Mouse (Mus musculus) intestine, postnatal 0 days (tissue): ENCODE data around the gene Mat1a. TPM values are rescaled to one million over a fixed set of nuclear protein-coding genes. Genes with fewer than 3 reads are reported as not detected.

Source experiments
- ATAC-seq: fragments of 200-750 bp; cut with Nextera tagmentation; 2 replicates; pipeline ENCODE4 v1.8.0; 2017; ENCODE audit warnings: mild to moderate bottlenecking, moderate TSS enrichment, moderate library complexity
- H3K27ac ChIP-seq: fragments of 300-500 bp; sonication (generic); 2 replicates; pipeline ENCODE4 v1.5.1; 2014; ENCODE audit warnings: mild to moderate bottlenecking, low read depth, low read length, moderate library complexity
- H3K27me3 ChIP-seq: fragments of 300-500 bp; sonication (generic); replicated peaks from 2 replicates; pipeline ENCODE4 v1.6.1; 2014; ENCODE audit warnings: low read length, mixed read lengths; ENCODE audit not compliant: control insufficient read depth, insufficient read depth
- H3K36me3 ChIP-seq: fragments of 300-500 bp; sonication (generic); 2 replicates; pipeline ENCODE4 v1.6.1; 2014; ENCODE audit warnings: mild to moderate bottlenecking, moderate library complexity; ENCODE audit not compliant: control insufficient read depth, insufficient read depth
- H3K4me1 ChIP-seq: fragments of 300-500 bp; sonication (generic); replicated peaks from 2 replicates; pipeline ENCODE4 v1.6.1; 2014; ENCODE audit warnings: antibody characterized with exemption, low read length, mixed read lengths; ENCODE audit not compliant: control insufficient read depth, insufficient read depth
- H3K4me2 ChIP-seq: fragments of 300-500 bp; sonication (generic); replicated peaks from 2 replicates; pipeline ENCODE4 v1.6.1; 2014; ENCODE audit warnings: low read depth, mild to moderate bottlenecking, moderate library complexity
- H3K4me3 ChIP-seq: fragments of 300-500 bp; sonication (generic); 2 replicates; pipeline ENCODE4 v1.5.1; 2014; ENCODE audit warnings: low read depth, low read length
- H3K9ac ChIP-seq: fragments of 300-500 bp; sonication (generic); 2 replicates; pipeline ENCODE4 v1.6.1; 2014; ENCODE audit warnings: mild to moderate bottlenecking, low read depth, low read length
- H3K9me3 ChIP-seq: fragments of 300-500 bp; sonication (generic); 2 replicates; pipeline ENCODE4 v1.6.1; 2016; ENCODE audit warnings: mixed run types; ENCODE audit not compliant: control insufficient read depth
- CTCF ChIP-seq: sonication (generic); IDR thresholded peaks from 2 replicates; pipeline ENCODE4 v1.5.1; 2016; ENCODE audit warnings: low read depth, mild to moderate bottlenecking, control low read depth, antibody characterized with exemption, moderate library complexity
- WGBS: fragments of 180-500 bp; shearing (Covaris S2); extraction: QIAGEN DNeasy Blood & Tissue Kit; methylation state at CpG from one replicate; pipeline ENCODE4 v1.1.7; 2014; 5-methylcytosine and 5-hydroxymethylcytosine counted together
- polyA plus RNA-seq: library from polyadenylated mRNA; unstranded; fragments of >200 nt; fragmentation: Nextera tagmentation; extraction: Ambion mirVana; gene quantifications from 2 replicates; pipeline ENCODE4 v1.2.1, GENCODE M21; 2015

Gene Mat1a
- polyA plus RNA-seq, 1 experiment from 2014 or later: 0.08 TPM

DNA sequence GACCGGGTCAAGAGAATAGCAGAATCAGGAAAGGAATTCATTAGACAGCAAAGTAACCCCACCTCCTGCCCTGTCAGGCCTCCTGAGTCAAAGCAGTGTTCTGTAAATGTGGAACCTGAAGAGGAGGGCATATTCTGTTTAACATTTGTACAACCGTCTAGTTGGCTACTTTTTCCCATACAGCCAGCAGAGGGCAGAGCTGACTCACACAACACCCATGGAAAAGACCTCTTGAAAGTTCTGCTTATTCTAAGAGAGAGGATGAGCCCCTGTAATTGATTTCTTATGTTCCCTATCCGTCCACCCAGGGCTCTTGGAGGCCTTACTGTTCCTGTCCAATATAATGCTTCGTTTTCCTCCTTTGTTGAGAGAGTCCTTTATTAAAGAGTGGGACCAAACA lies 23.2 kb downstream of the Mat1a start:
- no peaks in the 10 kb centered on the region for H3K9me3 ChIP-seq
- ATAC-seq: no peak
- WGBS: 20% methylated on average over 4 of the region's 4 CpGs
- no peaks in the 10 kb centered on the region for H3K36me3 ChIP-seq
- no peak overlapping the region for H3K4me2 ChIP-seq
- H3K27ac ChIP-seq: no peak overlapping the region
- no peaks in the 10 kb centered on the region for H3K4me1 ChIP-seq
- no peak overlapping the region for H3K4me3 ChIP-seq
- no peaks in the 10 kb centered on the region for H3K27me3 ChIP-seq
- H3K9ac ChIP-seq: no peak overlapping the region
- TF ChIP-seq CTCF: peak; percentile 67

DNA sequence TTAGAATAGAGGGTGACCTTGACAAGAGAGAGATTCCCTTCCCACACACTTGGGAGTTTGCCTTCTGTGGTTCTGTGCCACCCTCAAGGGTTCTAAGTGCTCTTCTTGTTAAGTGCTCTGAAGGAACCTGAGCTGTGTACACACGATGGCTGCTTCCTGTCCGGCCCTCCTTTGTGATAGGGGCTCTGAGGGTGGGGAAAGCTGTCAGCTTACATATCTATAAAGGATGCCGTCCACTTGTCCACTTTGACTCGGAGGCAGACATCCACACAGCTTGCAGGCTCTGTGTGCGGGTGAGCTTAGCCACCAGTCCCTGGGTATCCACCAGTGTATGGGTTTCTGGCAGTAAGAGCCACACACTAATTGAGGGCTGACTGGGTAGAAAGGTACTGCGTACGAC lies 26.7 kb downstream of the Mat1a start, which contains the start of gene Sftpa1:
Sftpa1 (plus strand) TSS at position 243 of the 400 bp plus-strand sequence.
- H3K36me3 ChIP-seq: no peaks in the 10 kb centered on the region
- no peak within 1 kb of the TSS for H3K9ac ChIP-seq
- TF ChIP-seq CTCF: no peak
- H3K4me3 ChIP-seq: no peak within 1 kb of the TSS
- WGBS: 69% methylated on average over 7 of the region's 7 CpGs
- H3K27ac ChIP-seq: no peak within 1 kb of the TSS
- no peaks in the 10 kb centered on the region for H3K9me3 ChIP-seq
- no peak within 1 kb of the TSS for H3K4me2 ChIP-seq
- no peak for ATAC-seq
- no peaks in the 10 kb centered on the region for H3K4me1 ChIP-seq
- H3K27me3 ChIP-seq: no peaks in the 10 kb centered on the region

DNA sequence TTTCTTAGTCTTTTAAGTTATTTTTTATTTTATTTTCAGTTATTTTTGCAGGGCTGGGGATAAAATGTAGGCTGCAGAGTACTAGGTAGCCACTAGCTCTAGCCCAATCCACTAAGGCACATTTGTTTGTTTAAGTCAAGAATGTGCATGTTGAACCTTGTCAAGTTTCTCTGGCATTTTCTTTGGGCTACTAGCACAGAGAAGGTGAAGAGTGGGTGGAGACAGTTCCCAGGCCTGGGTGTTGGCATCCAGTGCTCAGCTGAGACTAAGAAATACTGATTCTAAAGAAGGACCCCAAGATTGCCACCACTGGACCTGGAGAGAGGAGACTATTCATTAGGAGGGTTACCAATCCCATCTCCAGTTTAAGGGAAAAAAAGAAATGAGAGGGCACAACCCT lies 32.2 kb downstream of the Mat1a start:
- no peak overlapping the region for H3K9ac ChIP-seq
- no peaks in the 10 kb centered on the region for H3K27me3 ChIP-seq
- no peak overlapping the region for H3K4me2 ChIP-seq
- H3K4me1 ChIP-seq: no peaks in the 10 kb centered on the region
- TF ChIP-seq CTCF: no peak
- no peak for ATAC-seq
- no peak overlapping the region for H3K4me3 ChIP-seq
- H3K36me3 ChIP-seq: no peaks in the 10 kb centered on the region
- H3K9me3 ChIP-seq: no peaks in the 10 kb centered on the region
- H3K27ac ChIP-seq: no peak overlapping the region

DNA sequence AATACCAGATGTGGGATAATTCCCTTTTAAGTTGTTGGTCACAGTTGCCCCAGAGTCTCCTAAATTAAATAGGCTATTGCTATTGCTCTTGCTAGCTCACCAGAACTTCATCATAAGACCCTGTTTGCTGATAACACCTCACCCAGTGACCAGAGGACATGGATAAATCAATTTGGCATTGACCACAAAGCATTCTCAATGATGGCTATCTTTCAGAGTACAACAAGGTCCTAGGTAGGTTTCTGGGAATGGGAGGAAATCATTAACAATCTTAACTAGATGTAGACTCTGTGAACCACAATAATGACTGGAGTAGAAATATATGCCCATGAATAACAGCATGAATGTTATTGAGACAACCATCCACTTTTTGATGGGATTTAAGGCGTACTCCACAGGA lies 35.9 kb downstream of the Mat1a start:
- Histone ChIP-seq H3K27ac (no peak overlapping the region), H3K27me3 (no peaks in the 10 kb centered on the region), H3K9ac (no peak overlapping the region), H3K4me1 (no peaks in the 10 kb centered on the region), H3K36me3 (no peaks in the 10 kb centered on the region), H3K9me3 (no peaks in the 10 kb centered on the region), H3K4me2 (no peak overlapping the region), H3K4me3 (no peak overlapping the region)
- TF ChIP-seq CTCF: no peak
- ATAC-seq: no peak
- 91% methylated on average over 1 of the region's 1 CpGs for WGBS

DNA sequence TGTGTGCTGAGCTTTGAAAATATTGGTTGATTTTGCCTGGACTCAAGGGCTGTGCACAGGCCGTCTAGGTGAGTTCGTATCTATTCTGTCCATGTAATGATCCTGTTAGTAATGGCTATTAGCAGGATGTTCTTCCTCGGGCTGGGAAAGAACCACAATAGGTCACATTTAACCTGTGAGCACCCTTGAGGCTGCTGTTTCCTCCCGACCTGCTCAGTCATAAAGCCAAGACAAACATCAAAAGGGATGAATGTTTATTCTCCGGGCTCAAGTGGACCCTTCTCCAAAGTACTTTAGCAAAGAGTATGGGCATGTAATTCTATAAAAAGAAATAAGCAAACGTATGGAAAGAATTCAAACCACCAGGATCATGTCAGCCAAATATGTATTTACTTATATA lies 41.2 kb downstream of the Mat1a start:
- WGBS: 39% methylated on average over 6 of the region's 6 CpGs

DNA sequence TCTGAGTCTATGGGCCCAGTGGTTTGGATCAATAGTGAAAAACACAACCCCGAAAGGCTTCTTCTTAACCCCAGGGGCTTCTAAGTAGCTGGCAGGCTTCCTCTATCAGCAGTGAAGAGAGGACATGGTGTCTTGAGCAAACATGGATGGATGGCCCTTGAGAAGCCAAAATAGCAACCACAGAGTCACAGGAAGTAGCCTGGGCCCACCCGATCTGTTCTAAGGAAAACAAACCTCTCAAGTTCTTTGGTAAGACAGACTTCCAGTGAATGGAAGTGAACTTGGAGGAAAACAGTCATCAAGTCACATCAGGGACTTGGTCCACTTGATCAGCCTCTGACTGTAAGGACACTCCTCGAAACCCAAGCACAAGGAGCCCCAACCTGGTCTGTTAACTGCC lies 42.1 kb downstream of the Mat1a start:
- Histone ChIP-seq H3K9ac (no peak overlapping the region), H3K36me3 (no peaks in the 10 kb centered on the region), H3K4me1 (no peaks in the 10 kb centered on the region), H3K27ac (no peak overlapping the region), H3K27me3 (no peaks in the 10 kb centered on the region), H3K4me3 (no peak overlapping the region), H3K9me3 (no peaks in the 10 kb centered on the region), H3K4me2 (no peak overlapping the region)
- no peak for TF ChIP-seq CTCF
- ATAC-seq: no peak
- WGBS: 75% methylated on average over 3 of the region's 3 CpGs

More for the DNA sequence above, 41.2 kb downstream of the Mat1a start:
- no peaks in the 10 kb centered on the region for H3K9me3 ChIP-seq
- no peaks in the 10 kb centered on the region for H3K4me1 ChIP-seq
- no peak overlapping the region for H3K4me3 ChIP-seq
- no peak overlapping the region for H3K4me2 ChIP-seq
- no peaks in the 10 kb centered on the region for H3K27me3 ChIP-seq
- no peak overlapping the region for H3K27ac ChIP-seq
- no peak for ATAC-seq
- H3K9ac ChIP-seq: no peak overlapping the region
- H3K36me3 ChIP-seq: no peaks in the 10 kb centered on the region
- no peak for TF ChIP-seq CTCF

DNA sequence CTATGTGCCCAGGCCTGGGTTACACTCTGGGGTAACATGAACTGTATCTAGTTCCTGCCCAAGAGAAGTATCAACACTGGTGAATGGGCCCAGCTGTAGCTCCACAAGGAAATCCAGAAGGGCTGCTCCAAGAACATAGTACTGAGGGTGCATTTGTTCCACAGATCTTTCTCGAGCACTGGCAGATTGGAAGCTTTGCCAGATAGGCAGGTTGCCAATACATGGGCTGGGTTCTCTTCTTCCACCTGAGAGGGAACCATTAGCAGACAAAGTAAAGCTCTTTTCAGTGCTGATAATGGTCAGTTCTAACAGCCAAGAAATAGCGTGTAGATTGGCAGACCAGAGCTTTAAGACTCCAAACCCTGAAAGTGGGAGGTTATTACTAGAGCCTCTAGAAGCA lies 42.5 kb downstream of the Mat1a start:
- Histone ChIP-seq H3K9ac (no peak overlapping the region), H3K4me1 (no peaks in the 10 kb centered on the region), H3K4me3 (no peak overlapping the region), H3K9me3 (no peaks in the 10 kb centered on the region), H3K36me3 (no peaks in the 10 kb centered on the region), H3K27ac (no peak overlapping the region), H3K27me3 (no peaks in the 10 kb centered on the region), H3K4me2 (no peak overlapping the region)
- TF ChIP-seq CTCF: no peak
- WGBS: 74% methylated on average over 2 of the region's 2 CpGs
- ATAC-seq: no peak
